Mouse (Mus musculus): ENCODE results near the gene Zmym4. TPM values are rescaled to one million over a fixed set of nuclear protein-coding genes. Genes with fewer than 3 reads are reported as not detected.
A peak's percentile ranks its signal among the peaks of the same experiment; 100 is the strongest.
"Not testable (repeated sequence)": the region's sequence is repeated elsewhere in the genome, so short reads cannot be mapped to it uniquely, and the experiment has no call there.

The Zmym4 gene
- total RNA-seq (2015; ENCODE audit: low replicate concordance): 0.84 and 4.7 TPM in 2 replicates
- total RNA-seq (2017; ENCODE audit: low replicate concordance): 2.2 and 13.5 TPM in 2 replicates

DNA sequence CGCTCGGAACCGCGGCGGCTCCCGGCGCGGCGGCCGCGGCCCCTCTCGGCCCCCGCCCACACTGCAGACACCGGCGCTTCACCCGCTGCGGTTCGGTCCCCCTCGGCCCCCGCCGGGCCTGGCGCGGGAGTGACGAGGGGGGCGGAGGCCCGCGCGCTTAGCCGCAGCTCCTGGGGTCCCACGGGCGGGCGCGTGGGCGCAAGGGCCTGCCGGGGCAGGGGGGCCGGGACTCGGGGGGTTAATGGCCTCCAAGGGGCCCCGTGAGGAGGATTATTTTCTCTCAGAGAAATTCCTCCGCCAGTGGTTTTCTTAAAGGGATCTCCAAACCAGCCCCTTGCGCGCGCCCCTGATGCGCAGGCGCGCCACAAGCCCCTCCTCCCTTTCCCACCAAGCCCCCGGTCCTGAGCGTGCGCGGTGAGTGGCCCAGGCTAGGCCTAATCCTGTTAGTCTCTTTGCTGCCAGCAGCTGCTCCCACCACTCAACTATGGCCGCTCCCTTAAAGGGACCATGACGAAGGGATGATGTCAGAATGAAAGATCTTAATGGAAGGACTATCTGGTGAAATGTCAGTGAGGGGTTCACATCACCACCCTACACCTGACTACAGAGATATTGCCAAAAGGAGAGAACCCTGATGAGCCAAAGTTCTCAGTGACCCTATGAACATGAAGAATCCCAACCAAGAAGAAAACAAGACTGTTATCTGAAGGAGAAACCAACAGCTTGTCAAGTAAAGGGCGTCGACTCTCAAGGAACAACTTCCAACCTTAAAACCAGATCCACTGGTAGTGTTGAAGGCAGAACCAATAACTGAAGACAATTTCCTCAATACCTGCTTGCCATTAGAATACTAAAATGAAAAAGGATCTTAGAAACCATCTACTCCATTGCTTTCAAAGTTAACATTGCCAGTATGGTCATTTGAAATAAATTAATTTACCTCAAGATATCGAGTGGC is at the start of gene Zmym4:
Zmym4 (minus strand) TSS at position 272 of the 958 bp plus-strand sequence.
- ATAC-seq (replicated peaks; ENCODE audit: low FRiP score, poor library complexity, severe bottlenecking): peak; percentile 68

DNA sequence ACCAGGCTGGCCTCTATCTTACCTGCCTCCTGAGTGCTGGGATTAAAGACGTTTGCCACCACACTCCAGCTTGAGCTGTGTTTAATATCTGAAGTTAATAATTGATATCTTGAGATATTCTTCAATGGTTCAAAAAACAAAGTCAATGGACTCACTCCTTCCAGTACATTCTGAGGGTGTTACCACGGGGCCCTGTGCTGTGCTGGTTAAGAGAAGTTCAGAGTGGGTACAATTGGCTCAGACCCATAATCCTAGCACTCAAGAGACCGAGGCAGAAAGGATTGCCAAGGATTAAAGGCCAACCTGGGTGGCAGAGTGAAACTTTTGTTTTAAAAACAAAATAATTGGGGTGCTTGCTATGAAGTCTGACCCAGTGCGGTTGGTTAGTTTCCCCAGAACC is 48.4 kb upstream of the Zmym4 start:
- no peak for ATAC-seq (replicated peaks; ENCODE audit: low FRiP score, poor library complexity, severe bottlenecking)

DNA sequence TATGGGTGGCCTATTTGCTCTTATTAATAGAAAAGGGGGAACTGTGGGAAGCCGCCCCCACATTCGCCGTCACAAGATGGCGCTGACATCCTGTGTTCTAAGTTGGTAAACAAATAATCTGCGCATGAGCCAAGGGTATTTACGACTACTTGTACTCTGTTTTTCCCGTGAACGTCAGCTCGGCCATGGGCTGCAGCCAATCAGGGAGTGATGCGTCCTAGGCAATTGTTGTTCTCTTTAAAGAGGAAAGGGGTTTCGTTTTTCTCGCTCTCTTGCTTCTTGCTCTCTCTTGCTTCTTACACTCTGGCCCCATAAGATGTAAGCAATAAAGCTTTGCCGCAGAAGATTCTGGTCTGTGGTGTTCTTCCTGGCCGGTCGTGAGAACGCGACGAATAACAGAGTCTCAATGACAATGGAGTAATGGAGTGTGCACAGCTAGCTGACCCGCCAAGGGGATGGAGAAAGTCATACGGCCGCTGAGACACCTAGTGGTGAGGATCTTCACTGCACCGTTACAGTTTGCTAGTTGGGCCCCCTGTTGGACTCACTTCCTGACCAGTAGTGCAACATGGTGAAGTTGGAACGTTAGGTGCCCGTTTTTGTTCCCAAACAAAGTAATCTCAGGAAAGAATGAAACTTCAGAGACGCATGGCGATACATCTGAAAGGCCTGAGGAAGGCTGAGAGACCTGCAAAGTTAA is 47.5 kb upstream of the Zmym4 start:
- ATAC-seq (replicated peaks; ENCODE audit: low FRiP score, poor library complexity, severe bottlenecking): peak; percentile 100

DNA sequence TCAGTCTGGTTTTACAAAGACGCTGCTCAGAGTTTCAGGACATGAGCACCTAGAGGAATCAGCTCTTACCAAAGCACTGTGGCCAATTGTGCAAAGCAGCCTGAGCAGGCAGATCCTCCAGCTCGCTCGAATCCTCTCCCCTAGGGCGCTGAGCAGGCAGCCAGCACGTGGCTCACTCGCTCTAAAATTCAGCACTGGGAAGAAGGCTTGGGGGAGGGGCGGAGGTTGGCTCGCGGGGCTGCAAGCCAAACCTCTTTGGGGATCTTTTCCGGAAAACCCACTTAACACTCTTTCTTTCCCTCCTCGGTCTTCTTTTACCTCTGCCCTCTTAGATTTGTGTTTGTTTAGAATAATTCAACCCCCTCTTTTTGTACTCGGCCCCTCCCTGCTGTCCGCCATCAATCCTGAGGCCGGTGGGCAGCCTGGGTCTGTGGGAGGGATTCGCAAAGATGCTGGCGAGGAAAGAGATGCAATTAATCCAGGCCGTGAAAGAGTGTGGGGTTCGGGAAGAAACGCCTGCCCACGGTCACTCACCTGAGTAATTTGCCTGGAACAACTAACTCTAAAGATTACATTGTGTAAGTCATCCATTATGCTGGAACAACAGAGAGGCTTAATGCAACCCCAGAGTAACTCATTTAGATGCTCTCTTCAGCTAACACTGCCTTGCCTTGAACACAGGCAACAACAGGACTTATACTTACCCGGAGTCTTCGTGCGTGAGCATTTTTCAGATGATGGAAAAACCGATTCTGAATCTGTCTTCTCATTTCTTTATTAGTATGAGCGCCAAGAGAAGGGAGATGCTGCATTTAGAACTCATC is 37.4 kb upstream of the Zmym4 start:
- no peak for ATAC-seq (replicated peaks; ENCODE audit: low FRiP score, poor library complexity, severe bottlenecking)

DNA sequence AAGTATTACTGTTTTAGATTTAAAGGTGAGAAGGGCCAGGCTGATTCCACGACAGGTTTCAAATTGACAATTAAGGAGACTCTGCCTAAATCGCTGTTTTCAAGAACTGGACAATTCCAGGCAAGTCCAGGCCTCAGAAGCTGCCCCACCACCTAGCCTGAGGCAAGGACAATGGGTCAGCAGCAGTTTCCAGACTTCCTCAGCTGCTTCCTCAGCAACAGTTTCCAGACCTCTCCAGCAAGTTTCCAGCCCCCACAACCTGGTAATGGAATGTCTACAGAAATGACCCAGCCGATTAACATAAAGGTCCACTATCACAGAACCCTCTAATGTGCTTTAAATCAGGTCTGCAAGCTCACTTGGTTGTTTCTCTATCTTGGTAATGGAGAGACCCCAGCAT is 36.4 kb upstream of the Zmym4 start:
- no peak for ATAC-seq (replicated peaks; ENCODE audit: low FRiP score, poor library complexity, severe bottlenecking)

DNA sequence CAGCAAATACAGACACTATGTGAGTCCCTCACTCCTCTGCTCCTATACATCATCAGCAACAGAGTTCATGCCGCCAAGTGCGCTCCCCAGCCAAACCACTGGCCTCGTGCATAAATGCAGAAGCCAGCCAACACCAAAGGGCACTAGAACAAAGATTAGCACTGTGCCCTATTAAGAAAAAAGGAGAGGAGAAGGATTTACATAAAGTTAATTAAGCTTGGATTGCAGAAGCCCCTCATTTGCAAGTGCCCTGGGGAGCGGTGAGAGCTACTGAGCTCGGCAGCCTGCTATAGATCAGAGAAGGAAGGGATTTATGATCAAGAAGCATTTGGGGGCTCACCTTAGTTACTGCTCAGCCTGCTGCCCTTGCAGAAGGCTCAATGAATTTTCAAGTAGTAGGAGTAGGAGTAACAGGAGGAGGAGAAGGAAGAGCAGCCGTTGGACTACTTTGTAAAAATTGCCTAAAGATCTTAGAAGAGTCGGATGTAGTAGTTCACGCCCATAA is 32.7 kb upstream of the Zmym4 start:
- no peak for ATAC-seq (replicated peaks; ENCODE audit: low FRiP score, poor library complexity, severe bottlenecking)

DNA sequence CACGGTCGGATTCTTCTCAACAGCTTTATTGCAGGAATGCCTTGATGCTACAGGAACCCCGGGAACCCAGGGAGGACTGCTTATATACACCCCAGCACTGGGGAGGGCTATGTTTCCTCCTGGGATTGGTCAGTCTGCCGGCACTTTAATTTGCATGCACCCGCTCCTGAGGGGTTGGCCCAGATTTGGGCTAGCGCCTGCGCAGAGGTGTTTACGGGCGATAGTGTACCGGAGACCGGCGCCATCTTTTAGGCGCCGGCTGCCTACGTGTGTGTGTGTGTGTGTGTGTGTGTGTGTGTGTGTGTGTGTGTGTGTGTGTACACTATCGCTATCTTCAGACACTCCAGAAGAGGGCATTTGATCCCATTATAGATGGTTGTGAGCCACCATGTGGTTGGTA is 31.4 kb upstream of the Zmym4 start:
- not testable (repeated sequence) for ATAC-seq (replicated peaks; ENCODE audit: low FRiP score, poor library complexity, severe bottlenecking)

DNA sequence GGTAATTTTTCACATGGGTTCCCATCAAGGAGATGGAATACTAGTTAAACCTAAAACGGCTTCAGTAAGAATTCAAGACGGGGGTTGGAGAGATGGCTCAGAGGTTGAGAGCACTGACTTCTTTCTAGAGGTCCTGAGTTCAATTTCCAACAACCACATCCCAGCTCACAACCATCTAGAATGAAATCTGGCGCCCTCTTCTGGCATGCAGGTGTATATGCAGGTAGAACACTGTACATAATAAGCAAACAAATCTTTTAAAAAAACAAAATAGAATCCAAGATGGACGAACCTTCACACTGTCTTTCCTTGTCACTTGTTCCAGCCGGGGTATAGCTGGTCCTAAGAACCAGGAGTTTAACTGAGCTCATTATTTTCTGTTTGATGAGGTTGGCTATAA is 24.4 kb upstream of the Zmym4 start:
- peak; percentile 73 for ATAC-seq (replicated peaks; ENCODE audit: low FRiP score, poor library complexity, severe bottlenecking)

DNA sequence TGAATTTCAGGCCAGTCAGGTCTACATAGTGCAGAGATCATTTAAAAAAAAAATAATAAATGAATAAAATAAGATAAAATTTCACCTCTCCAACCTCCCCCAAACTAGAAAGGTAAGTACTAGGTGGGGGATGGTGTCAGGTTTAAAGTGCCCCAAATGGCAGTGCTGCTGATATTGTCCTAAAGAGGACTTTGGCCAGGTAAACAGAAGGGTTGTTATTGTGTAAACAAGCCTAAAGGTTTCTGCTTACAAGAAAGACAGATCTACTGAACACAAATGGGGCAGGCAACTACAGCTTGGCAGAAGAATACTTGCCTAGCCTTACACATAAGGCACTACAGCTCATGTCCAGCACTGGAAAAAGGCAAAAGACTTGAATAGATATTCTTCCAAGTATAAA is 22.6 kb upstream of the Zmym4 start:
- no peak for ATAC-seq (replicated peaks; ENCODE audit: low FRiP score, poor library complexity, severe bottlenecking)

DNA sequence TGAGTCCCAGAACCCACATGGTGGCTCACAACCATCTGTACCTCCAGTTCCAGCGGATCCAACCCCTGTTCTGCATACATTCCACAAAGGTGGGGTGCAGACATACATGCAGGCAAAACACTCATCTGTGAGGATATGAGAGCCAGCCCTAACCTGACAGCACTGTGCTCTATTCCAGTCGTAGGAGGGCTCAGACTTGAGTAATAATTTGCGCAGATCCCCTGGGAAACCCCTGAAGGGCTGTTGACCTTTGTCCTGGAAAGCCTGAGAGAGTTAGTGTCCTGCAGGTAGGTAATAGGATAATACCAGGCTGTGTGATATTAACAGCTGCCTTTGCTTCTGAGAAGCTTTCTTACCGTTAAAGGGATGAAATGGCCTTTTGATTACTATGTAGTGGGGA is 20.6 kb upstream of the Zmym4 start:
- no peak for ATAC-seq (replicated peaks; ENCODE audit: low FRiP score, poor library complexity, severe bottlenecking)

DNA sequence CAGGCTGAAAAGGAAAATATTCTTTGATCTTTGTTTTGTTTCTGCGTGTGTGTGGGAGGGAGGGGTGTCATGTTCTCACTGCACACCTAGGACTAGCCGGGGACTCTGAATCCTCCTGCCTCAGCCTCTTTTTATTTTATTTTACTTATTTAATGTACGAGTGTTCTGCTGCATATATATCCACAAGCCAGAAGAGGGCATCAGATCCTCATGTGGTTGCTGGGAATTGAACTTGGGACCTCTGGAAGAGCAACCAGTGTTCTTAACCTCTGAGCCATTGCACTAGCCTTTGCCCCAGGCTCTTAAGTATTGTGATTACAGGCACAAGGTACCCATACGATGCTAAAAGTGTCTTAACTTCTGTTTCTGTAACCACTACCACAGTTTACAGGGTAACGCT is 18.8 kb upstream of the Zmym4 start:
- no peak for ATAC-seq (replicated peaks; ENCODE audit: low FRiP score, poor library complexity, severe bottlenecking)

DNA sequence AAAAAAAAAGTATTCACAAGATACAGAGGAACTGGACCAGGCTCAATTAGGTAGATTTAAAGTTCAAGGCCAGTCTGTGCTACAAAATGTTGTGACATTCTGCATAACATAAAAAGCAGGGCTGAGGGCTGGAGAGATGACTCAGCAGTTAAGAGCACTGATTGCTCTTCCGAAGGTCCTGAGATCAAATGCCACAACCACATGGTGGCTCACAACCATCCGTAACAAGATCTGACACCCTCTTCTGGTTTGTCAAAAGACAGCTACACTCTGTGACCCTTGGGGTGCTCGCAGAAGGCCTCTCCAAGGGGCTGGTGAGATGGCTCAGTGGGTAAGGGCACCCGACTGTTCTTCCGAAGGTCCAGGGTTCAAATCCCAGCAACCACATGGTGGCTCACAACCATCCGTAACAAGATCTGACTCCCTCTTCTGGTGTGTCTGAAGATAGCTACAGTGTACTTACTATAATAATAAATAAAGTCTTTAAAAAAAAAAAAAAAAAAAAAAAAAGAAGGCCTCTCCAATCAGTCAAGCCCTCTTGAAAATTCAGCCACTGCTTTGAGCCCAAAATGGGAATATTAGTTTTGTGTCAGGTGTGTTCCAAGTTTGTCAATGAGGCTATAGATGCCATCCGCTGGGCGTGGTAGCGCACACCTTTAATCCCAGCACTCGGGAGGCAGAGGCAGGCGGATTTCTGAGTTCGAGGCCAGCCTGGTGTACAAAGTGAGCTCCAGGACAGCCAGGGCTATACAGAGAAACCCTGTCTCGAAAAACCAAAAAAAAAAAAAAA is 16.0 kb upstream of the Zmym4 start:
- ATAC-seq (replicated peaks; ENCODE audit: low FRiP score, poor library complexity, severe bottlenecking): not testable (repeated sequence)

DNA sequence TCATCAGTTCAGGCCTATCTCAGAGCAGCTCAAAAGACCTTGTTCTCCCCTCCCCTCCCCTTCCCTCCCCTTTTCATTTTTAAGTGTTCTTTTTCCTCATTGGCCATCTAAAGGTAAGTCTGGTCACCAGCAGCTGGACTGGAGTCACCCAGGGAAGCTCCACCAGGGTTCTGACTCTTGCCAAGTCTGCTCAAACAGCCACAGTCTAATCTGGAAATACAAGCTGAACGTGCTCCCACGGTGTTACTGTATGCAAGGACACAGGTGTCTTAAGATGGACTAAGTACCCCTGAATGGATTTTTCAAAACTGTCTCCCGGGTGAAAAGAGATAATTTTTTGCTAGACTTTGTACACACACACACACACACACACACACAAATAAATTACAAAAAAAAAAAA is 15.4 kb upstream of the Zmym4 start:
- no peak for ATAC-seq (replicated peaks; ENCODE audit: low FRiP score, poor library complexity, severe bottlenecking)

DNA sequence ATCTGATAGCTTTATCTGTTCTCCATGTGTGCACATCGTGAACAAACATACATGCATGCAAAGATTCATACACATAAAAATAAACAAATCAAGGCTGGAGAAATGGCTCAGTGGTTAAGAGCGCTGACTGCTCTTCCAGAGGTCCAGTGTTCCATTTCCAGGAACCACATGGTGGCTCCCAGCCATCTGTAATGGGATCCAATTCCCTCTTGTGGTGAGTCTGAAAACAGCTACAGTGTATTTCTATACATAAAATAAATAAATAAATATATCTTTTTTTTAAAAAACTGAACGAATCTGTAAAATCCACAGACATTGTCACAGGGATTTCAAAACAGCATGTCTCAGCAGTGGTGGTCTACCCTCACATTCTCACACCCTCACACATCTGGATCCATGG is 10.8 kb upstream of the Zmym4 start:
- no peak for ATAC-seq (replicated peaks; ENCODE audit: low FRiP score, poor library complexity, severe bottlenecking)

DNA sequence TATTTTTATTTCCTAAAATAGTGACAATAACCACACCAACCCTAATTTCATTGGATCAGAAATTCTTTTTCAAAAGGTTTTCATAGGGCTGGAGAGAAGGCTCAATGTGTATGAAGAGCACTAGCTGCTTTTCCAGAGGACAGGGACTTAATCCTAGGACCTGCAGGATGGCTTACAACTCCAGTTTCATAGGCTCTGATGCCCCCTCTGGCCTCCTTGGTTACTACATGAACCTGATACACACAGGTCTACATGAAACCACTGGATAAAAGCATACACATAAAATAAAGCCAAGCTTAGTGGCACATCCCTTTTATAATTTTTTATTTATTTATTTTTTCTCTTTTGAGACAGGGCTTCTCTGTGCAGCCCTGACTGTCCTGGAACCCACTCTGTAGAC is 9.5 kb upstream of the Zmym4 start:
- ATAC-seq (replicated peaks; ENCODE audit: low FRiP score, poor library complexity, severe bottlenecking): no peak

DNA sequence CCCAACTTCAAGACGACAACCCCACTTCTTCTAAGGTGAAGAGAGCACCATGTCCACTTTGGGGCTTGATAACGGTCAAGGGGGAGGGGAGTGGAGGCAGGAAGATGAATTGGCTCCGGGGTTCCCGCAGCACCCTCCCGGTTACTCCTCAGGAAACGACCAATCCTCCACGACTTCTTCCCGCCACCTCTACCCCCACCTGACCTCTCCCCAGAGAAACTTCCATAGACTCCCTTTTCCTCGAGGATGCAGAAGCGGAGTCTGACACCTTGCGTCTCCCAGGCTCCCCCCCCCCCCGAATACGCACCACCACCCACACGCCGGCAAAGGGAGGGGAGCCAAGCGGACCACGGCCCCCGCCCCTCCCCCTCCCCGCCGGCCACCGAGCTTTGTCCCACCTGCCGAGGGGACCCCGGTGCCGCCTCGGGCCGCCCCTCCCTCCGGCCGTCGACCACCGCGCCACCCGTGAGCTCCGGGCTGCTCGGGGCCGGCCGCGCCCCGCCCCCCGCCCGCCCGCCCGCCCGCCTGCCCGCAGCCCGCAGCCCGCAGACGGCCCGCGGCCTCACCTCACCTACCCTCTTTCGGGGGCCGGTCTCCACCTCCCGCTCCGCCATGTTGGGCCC is 583 bp downstream of the Zmym4 start:
- ATAC-seq (replicated peaks; ENCODE audit: low FRiP score, poor library complexity, severe bottlenecking): peak; percentile 37; the same call in 1 of the 2 replicates

DNA sequence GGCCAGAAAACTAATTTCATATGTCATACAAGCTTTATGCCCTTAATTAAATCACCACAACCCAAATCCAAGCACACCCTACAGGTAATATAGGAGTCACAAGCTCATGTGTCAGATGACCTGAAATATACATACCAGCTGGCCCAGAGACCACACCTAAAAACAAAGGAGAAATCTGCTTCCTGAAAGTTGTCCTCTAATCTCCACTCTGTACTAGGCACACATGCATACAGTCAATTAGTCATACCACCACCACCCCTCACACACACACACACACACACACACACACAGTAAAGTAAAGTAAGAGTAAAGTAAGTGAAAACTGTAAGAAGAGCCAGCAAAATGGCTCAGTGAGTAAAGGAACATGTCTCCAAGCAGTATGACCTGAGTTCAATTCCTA is 9.3 kb downstream of the Zmym4 start:
- no peak for ATAC-seq (replicated peaks; ENCODE audit: low FRiP score, poor library complexity, severe bottlenecking)

DNA sequence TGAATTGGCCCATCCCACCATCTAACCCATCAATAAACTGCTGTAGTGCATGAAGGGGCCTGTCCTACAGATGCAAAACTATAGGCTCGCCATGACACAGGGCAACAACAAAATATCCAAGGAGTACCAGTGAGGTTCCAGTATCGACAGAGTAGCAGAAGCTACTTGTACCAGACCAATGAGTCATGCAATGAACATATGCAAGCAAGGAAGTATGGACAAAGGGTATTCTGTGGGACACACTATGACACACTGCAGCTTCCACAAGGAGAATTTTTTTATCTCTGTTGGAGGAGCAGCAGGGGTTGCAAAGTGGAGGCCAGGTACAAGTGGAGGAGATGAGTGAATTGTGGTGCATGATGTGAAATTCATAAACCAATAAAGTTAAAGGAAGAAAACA is 9.7 kb downstream of the Zmym4 start:
- ATAC-seq (replicated peaks; ENCODE audit: low FRiP score, poor library complexity, severe bottlenecking): no peak

DNA sequence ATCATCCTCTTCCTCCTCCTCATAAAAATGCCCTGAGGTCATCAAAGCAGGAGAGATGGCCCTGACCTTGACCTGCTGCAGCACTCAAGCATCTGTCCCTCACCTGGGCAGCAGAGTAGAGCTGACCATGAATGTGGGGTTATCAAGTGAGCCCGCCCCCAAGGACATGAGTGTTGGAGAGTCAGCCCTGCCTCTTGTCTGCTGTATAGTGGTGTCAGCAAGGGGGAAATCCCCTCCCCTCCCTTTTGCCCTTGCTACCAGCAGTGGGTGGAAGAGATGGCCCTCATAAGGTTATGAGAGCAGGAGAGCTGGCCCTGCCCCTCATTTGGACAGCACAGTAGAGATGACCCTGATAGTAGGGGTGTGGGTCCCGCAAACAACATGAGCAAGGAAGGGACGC is 10.5 kb downstream of the Zmym4 start:
- ATAC-seq (replicated peaks; ENCODE audit: low FRiP score, poor library complexity, severe bottlenecking): no peak

All from erythroid progenitor cell, adult 5-6 weeks (primary cell).